Mouse (Mus musculus) lung, postnatal 0 days (tissue): ENCODE results near the gene Evx2. TPM values are rescaled to one million over a fixed set of nuclear protein-coding genes. Genes with fewer than 3 reads are reported as not detected.

ENCODE experiments used
- ATAC-seq: fragments of 200-750 bp; cut with Nextera tagmentation; 2 replicates; pipeline ENCODE4 v1.8.0; 2017; ENCODE audit warnings: moderate library complexity
- DNase-seq: peaks from one replicate; pipeline ENCODE4 v3.0.0-alpha.2; 2016; ENCODE audit warnings: low spot score
- H3K27ac ChIP-seq: fragments of 300-500 bp; sonication (generic); 2 replicates; pipeline ENCODE4 v1.5.1; 2014; ENCODE audit warnings: antibody characterized with exemption, mild to moderate bottlenecking, low read length, mixed read lengths
- H3K27me3 ChIP-seq: fragments of 300-500 bp; sonication (generic); replicated peaks from 2 replicates; pipeline ENCODE4 v1.6.1; 2014; ENCODE audit warnings: low read length, mixed read lengths; ENCODE audit not compliant: insufficient read depth
- H3K36me3 ChIP-seq: fragments of 300-500 bp; sonication (generic); 2 replicates; pipeline ENCODE4 v1.6.1; 2014; ENCODE audit warnings: low read length, mixed read lengths; ENCODE audit not compliant: insufficient read depth
- H3K4me1 ChIP-seq: fragments of 300-500 bp; sonication (generic); 2 replicates; pipeline ENCODE4 v1.6.1; 2014; ENCODE audit warnings: antibody characterized with exemption, low read depth, low read length, mixed read lengths; ENCODE audit not compliant: insufficient read depth
- H3K4me2 ChIP-seq: fragments of 300-500 bp; sonication (generic); replicated peaks from 2 replicates; pipeline ENCODE4 v1.6.1; 2014; ENCODE audit warnings: low read depth, mild to moderate bottlenecking, low read length, moderate library complexity, mixed read lengths
- H3K4me3 ChIP-seq: fragments of 300-500 bp; sonication (generic); 2 replicates; pipeline ENCODE4 v1.5.1; 2014; ENCODE audit warnings: low read depth, low read length
- H3K9ac ChIP-seq: fragments of 300-500 bp; sonication (generic); replicated peaks from 2 replicates; pipeline ENCODE4 v1.6.1; 2014; ENCODE audit warnings: low read depth, mild to moderate bottlenecking
- H3K9me3 ChIP-seq: fragments of 300-500 bp; sonication (generic); 2 replicates; pipeline ENCODE4 v1.6.1; 2016; ENCODE audit warnings: low read length, mixed read lengths
- CTCF ChIP-seq: IDR thresholded peaks from 2 replicates; pipeline ENCODE4 v1.5.1; 2016; ENCODE audit warnings: antibody characterized with exemption, mild to moderate bottlenecking
- EP300 ChIP-seq: IDR thresholded peaks from 2 replicates; pipeline ENCODE4 v1.6.1; 2016; ENCODE audit warnings: antibody characterized with exemption, mild to moderate bottlenecking, control low read depth
- whole genome bisulfite sequencing: fragments of 180-500 bp; shearing (Covaris S2); extraction: QIAGEN DNeasy Blood & Tissue Kit; methylation state at CpG from one replicate; pipeline ENCODE4 v1.1.7; 2014; 5-methylcytosine and 5-hydroxymethylcytosine counted together
- polyA plus RNA-seq: library from polyadenylated mRNA; unstranded; fragments of >200 nt; fragmentation: Nextera tagmentation; extraction: Ambion mirVana; gene quantifications from 2 replicates; pipeline ENCODE4 v1.2.1, GENCODE M21; 2015

The Evx2 gene
- polyA plus RNA-seq, 1 experiment from 2014 or later = not detected

DNA sequence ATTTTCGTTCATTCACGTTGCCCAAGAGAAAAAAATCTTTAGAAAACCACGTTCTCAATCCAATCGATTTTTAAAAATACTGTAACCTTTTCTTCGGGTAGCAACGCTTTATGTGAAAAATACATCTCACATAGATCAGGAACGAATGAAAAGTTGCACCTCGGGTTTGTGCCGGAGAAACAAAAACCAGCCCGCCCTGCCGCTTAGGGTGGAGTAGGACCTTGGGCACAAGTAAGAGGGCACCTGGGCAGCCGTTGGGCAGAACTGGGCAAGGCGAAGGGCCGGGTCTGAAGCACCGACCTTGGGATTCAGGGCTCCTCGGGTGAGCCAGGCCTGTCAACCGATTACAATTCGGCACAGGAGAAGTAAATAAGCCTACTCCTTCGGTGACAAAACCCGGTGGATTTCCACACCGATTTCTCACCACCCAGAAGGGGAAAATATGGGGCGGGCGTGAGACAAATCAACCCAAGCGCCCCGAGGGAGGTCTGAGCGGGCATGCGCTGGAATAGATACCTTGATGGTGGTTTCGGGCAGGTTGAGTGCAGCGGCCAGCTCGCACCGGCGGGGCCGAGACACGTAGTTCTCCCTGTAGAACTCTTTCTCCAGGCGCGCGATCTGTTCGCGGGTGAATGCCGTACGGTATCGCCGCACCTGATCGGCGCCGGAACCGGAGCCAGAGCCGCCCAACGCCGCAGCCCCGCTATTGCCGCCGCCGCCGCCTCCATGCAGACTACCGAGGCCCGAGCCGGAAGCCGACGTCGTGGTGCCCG, 1.9 kb downstream of the Evx2 start:
- peaks cover 75% of the 10 kb centered on the region for H3K27me3 ChIP-seq
- no peak overlapping the region for H3K9ac ChIP-seq
- WGBS = 4% methylated on average over 53 of the region's 62 CpGs
- H3K9me3 ChIP-seq = no peaks in the 10 kb centered on the region
- ATAC-seq = no peak
- peak overlapping the region; percentile 12; the same call in 1 of the 2 replicates for H3K4me3 ChIP-seq
- 0 out of 2 replicates have a peak overlapping the region, but pooled peaks have one; percentile 5 for H3K4me2 ChIP-seq
- 0 out of 2 replicates have a peak, but pooled peaks cover 9% of the 10 kb centered on the region for H3K4me1 ChIP-seq
- no peak for TF ChIP-seq CTCF
- no peak for TF ChIP-seq EP300
- no peaks in the 10 kb centered on the region for H3K36me3 ChIP-seq
- no peak for DNase-seq
- H3K27ac ChIP-seq = no peak overlapping the region

DNA sequence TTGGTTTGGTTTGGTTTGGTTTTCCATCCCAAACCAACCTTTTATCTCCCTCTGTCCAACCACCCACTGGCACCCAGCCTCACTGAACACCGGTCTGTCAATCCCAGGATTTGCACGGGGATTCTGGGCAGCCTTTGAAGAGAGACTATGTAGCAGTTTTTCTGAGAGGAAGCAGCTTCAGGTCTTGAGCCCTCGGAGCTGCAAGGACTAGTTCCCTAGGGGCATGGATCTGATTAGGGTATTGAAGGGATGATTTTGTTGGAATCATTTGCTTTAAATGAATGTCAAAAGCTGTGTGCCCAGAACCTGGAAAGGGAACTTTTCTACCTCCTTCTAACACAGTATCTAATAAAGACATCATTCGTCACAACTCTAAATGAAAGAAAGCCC, 2.7 kb downstream of the Evx2 start:
- ATAC-seq = no peak
- DNase-seq = no peak
- WGBS = 10% methylated on average over 4 of the region's 4 CpGs

DNA sequence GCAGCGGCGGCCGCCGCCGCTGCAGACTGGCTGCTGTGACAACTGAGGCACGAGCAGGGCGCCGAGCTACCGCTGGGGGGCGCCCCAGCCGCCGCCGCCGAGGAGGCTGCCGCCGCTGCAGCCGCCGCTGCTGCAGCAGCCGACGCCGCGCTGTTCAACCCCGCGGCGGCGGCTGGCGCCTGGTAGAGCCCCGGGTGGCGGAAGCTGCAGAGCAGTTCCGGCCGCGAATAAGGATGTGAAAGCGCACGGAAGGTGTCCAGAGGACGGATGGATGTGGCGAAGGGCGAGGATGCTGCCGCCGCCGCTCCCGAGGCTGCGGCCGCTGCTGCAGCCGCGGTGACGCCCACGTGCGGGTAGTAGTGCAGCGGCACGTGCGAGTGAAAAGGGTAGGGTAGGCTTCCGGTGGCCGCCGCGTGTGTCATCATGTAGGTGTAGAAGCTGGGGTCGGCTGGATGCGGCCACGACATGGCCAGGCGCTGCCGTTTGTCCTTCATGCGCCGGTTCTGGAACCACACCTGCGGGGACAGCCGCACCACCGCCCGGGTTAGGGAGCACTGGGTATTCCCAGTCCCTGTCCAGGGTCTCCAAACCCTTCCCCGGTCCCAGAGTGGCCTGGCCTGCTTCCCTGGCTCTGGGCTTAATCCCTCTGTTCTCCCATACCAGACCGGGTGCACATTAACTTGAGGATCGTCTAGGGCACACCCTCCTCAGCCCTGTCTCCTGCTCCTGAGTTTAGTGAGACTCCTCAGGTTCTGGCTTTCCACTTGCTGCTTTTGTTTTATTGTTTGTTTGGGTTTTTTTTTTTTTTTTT, 3.3 kb downstream of the Evx2 start:
- 0 out of 2 replicates have a peak, but pooled peaks cover 9% of the 10 kb centered on the region for H3K4me1 ChIP-seq
- H3K36me3 ChIP-seq = no peaks in the 10 kb centered on the region
- H3K27me3 ChIP-seq = peaks cover 76% of the 10 kb centered on the region
- no peak overlapping the region for H3K9ac ChIP-seq
- no peak for TF ChIP-seq CTCF
- TF ChIP-seq EP300 = no peak
- H3K27ac ChIP-seq = no peak overlapping the region
- H3K4me3 ChIP-seq = peak overlapping the region; percentile 27; the same call in 1 of the 2 replicates
- H3K9me3 ChIP-seq = no peaks in the 10 kb centered on the region
- under 1% methylated on average over 57 of the region's 69 CpGs for WGBS
- ATAC-seq (peak; percentile 26; the same call in 1 of the 2 replicates), DNase-seq (no peak)
- peak overlapping the region; percentile 42 for H3K4me2 ChIP-seq

More for the DNA sequence above, 2.7 kb downstream of the Evx2 start:
- no peaks in the 10 kb centered on the region for H3K36me3 ChIP-seq
- no peak overlapping the region for H3K27ac ChIP-seq
- no peak overlapping the region for H3K9ac ChIP-seq
- no peak overlapping the region for H3K4me3 ChIP-seq
- H3K4me1 ChIP-seq = 0 out of 2 replicates have a peak, but pooled peaks cover 9% of the 10 kb centered on the region
- no peak for TF ChIP-seq CTCF
- TF ChIP-seq EP300 = no peak
- H3K4me2 ChIP-seq = no peak overlapping the region
- H3K27me3 ChIP-seq = peaks cover 76% of the 10 kb centered on the region
- H3K9me3 ChIP-seq = no peaks in the 10 kb centered on the region

DNA sequence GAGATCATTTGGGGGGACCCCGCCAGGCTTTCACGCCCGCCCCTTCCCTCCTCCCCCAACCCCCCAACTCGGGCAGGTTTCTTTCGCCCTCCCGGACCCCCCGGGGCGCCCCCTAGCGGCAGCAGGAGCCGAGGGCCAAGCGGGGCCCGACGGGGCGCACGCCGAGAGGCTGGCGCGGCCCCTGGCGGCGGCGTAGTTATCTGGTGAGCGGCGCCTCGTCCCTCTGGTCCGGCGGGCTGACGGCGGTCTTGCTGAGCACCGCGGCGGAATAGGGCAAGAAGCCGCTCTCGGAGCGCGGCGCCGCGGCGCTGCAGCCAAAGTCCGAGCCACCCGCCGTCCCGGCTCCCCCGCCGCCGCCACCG, 4.0 kb downstream of the Evx2 start:
- Histone ChIP-seq H3K27me3 (peaks cover 76% of the 10 kb centered on the region), H3K27ac (no peak overlapping the region), H3K9me3 (no peaks in the 10 kb centered on the region), H3K4me2 (peak overlapping the region; percentile 42), H3K36me3 (no peaks in the 10 kb centered on the region), H3K4me1 (0 out of 2 replicates have a peak, but pooled peaks cover 9% of the 10 kb centered on the region), H3K9ac (no peak overlapping the region), H3K4me3 (peak overlapping the region; percentile 27; the same call in 1 of the 2 replicates)
- peak; percentile 48 for TF ChIP-seq CTCF
- no peak for TF ChIP-seq EP300
- ATAC-seq = no peak; the same call in 1 of the 2 replicates
- DNase-seq = no peak
- WGBS = under 1% methylated on average over 19 of the region's 47 CpGs

DNA sequence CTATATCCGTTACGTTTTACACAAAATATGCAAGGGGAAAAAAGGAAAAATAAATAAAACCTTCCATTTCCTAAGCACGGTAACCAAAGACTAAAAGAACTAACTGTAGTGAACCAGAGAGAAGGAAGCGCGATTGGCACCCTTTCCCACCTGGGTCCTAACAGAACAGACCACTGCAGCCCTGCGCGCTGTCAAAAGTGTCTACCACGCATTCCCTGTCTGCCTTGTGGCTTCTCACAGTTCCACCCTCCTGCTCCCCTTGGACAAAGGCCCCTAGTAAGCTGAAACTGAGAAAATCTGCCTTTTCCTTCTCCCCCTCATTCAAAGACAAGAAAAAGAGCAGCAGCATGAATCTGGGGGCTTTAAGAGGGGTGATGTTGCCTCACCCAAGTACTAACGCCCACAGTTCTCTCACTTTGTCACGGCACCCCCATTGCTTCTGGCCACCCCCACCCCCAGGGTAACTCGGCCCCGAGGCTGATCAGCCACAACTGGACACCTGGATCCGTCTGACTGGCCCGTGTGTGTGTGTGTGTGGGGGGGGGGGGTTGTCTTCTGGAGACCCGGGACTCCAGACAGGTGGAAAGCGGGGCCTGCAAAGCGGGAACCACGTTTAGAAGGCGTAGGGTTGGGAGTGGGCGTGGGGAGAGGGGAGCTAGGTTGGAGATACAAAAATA, 4.5 kb downstream of the Evx2 start:
- H3K4me3 ChIP-seq = peak overlapping the region; percentile 27; the same call in 1 of the 2 replicates
- no peak for TF ChIP-seq CTCF
- TF ChIP-seq EP300 = no peak

More for the DNA sequence above, 4.5 kb downstream of the Evx2 start:
- no peak overlapping the region for H3K9ac ChIP-seq
- H3K4me2 ChIP-seq = no peak overlapping the region
- no peaks in the 10 kb centered on the region for H3K9me3 ChIP-seq
- peaks cover 80% of the 10 kb centered on the region for H3K27me3 ChIP-seq
- 9% methylated on average over 19 of the region's 20 CpGs for WGBS
- H3K4me1 ChIP-seq = 0 out of 2 replicates have a peak, but pooled peaks cover 9% of the 10 kb centered on the region
- ATAC-seq (no peak), DNase-seq (no peak)
- no peak overlapping the region for H3K27ac ChIP-seq
- H3K36me3 ChIP-seq = no peaks in the 10 kb centered on the region
